Mouse (Mus musculus) c-Kit-positive CD71-positive TER-119-negative erythroid progenitor cells, embryonic 14.5 days (primary cell): Measurements from ENCODE around the gene Pcdh15.

Experiments used
- DNase-seq: peaks from one replicate; pipeline ENCODE4 v3.0.0-alpha.2; 2013; ENCODE audit warnings: low read depth

The Pcdh15 gene

GRCm38 (mm10) chr10:73953362-73953761, 854.2 kb downstream of the Pcdh15 start:
- no peak for DNase-seq

- DNase-seq: no peak
Observed at GRCm38 (mm10) chr10:73984057-73984456, 884.9 kb downstream of the Pcdh15 start.

GRCm38 (mm10) chr10:74008836-74009235, 909.7 kb downstream of the Pcdh15 start:
- DNase-seq: no peak

GRCm38 (mm10) chr10:74023091-74023490, 923.9 kb downstream of the Pcdh15 start:
- no peak for DNase-seq

GRCm38 (mm10) chr10:74053059-74053458, 953.9 kb downstream of the Pcdh15 start:
- DNase-seq: no peak

- no peak for DNase-seq
Observed at GRCm38 (mm10) chr10:74086653-74087052, 987.5 kb downstream of the Pcdh15 start.

GRCm38 (mm10) chr10:74098296-74098695, 999.2 kb downstream of the Pcdh15 start:
- no peak for DNase-seq

GRCm38 (mm10) chr10:74114107-74114506, 1015.0 kb downstream of the Pcdh15 start:
- no peak for DNase-seq

- no peak for DNase-seq
Observed at GRCm38 (mm10) chr10:74116817-74117216, 1017.7 kb downstream of the Pcdh15 start.

GRCm38 (mm10) chr10:74123421-74123820, 1024.3 kb downstream of the Pcdh15 start:
- DNase-seq: no peak

GRCm38 (mm10) chr10:74129192-74129591, 1030.0 kb downstream of the Pcdh15 start:
- DNase-seq: no peak

GRCm38 (mm10) chr10:74129665-74130064, 1030.5 kb downstream of the Pcdh15 start:
- DNase-seq: no peak

- DNase-seq: no peak
Observed at GRCm38 (mm10) chr10:74130805-74131204, 1031.7 kb downstream of the Pcdh15 start.

- DNase-seq: no peak
Observed at GRCm38 (mm10) chr10:74147966-74148365, 1048.8 kb downstream of the Pcdh15 start.

- no peak for DNase-seq
Observed at GRCm38 (mm10) chr10:74181921-74182320, 1082.8 kb downstream of the Pcdh15 start.

- no peak for DNase-seq
Observed at GRCm38 (mm10) chr10:74203650-74204049, 1104.5 kb downstream of the Pcdh15 start.

GRCm38 (mm10) chr10:74217268-74217667, 1118.1 kb downstream of the Pcdh15 start:
- no peak for DNase-seq

GRCm38 (mm10) chr10:74220439-74220838, 1121.3 kb downstream of the Pcdh15 start:
- DNase-seq: no peak

- DNase-seq: no peak
Observed at GRCm38 (mm10) chr10:74257716-74258446, 1158.7 kb downstream of the Pcdh15 start.

- DNase-seq: no peak
Observed at GRCm38 (mm10) chr10:74258639-74259038, 1159.5 kb downstream of the Pcdh15 start.

GRCm38 (mm10) chr10:74269637-74270269, 1170.6 kb downstream of the Pcdh15 start:
- DNase-seq: no peak

GRCm38 (mm10) chr10:74270894-74271293, 1171.8 kb downstream of the Pcdh15 start:
- DNase-seq: no peak

- DNase-seq: no peak
Observed at GRCm38 (mm10) chr10:74304120-74304519, 1205.0 kb downstream of the Pcdh15 start.
